Mouse (Mus musculus) liver, adult 2 months (tissue): ENCODE measurements around the gene Adgrf5. TPM values are rescaled to one million over a fixed set of nuclear protein-coding genes. Genes with fewer than 3 reads are reported as not detected.
A peak's percentile ranks its signal among the peaks of the same experiment; 100 is the strongest.

Source experiments
- DNase-seq: peaks from one replicate; pipeline ENCODE4 v3.0.0-alpha.2; 2011; ENCODE audit warnings: low read depth, low spot score; ENCODE audit errors: extremely low read depth
- H3K27ac ChIP-seq: fragments of 200-500 bp; replicated peaks from 2 replicates; pipeline ENCODE4 v1.5.1; 2012; ENCODE audit warnings: low read depth, mild to moderate bottlenecking, control low read depth, inconsistent platforms, low read length; ENCODE audit not compliant: insufficient read depth
- H3K27me3 ChIP-seq: fragments of 200-500 bp; 2 replicates; pipeline ENCODE4 v1.6.1; 2012; ENCODE audit warnings: mild to moderate bottlenecking, moderate library complexity, low read length, inconsistent platforms; ENCODE audit not compliant: control insufficient read depth, insufficient read depth
- H3K36me3 ChIP-seq: fragments of 200-500 bp; 2 replicates; pipeline ENCODE4 v1.6.1; 2012; ENCODE audit warnings: low read length, inconsistent platforms; ENCODE audit not compliant: control insufficient read depth, insufficient read depth
- H3K4me1 ChIP-seq: fragments of 200-500 bp; 2 replicates; pipeline ENCODE4 v1.6.1; 2011; ENCODE audit warnings: low read length; ENCODE audit not compliant: control insufficient read depth, insufficient read depth
- H3K4me3 ChIP-seq: fragments of 200-500 bp; 2 replicates; pipeline ENCODE4 v1.5.1; 2011; ENCODE audit warnings: low read depth, mild to moderate bottlenecking, control low read depth, low read length, moderate library complexity; ENCODE audit not compliant: insufficient read depth
- H3K79me2 ChIP-seq: fragments of 200-500 bp; 2 replicates; pipeline ENCODE4 v1.6.1; 2012; ENCODE audit warnings: inconsistent platforms, mild to moderate bottlenecking, low read length, moderate library complexity; ENCODE audit not compliant: control insufficient read depth, insufficient read depth
- H3K9ac ChIP-seq: fragments of 200-500 bp; 2 replicates; pipeline ENCODE4 v1.6.1; 2012; ENCODE audit warnings: low read depth, mild to moderate bottlenecking, control low read depth, inconsistent platforms, low read length
- CTCF ChIP-seq: fragments of 200-500 bp; IDR thresholded peaks from 2 replicates; pipeline ENCODE4 v1.5.1; 2011; ENCODE audit warnings: low read depth, low read length, control low read depth
- POLR2A ChIP-seq: fragments of 200-500 bp; IDR thresholded peaks from 2 replicates; pipeline ENCODE4 v1.6.1; 2011; ENCODE audit warnings: low read length, control low read depth; ENCODE audit not compliant: insufficient read depth; ENCODE audit errors: extremely low read depth
- WGBS: fragments of 180-500 bp; shearing (Covaris S2); methylation state at CpG from one replicate; pipeline ENCODE4 v1.1.7; 2018; 5-methylcytosine and 5-hydroxymethylcytosine counted together
- polyA plus RNA-seq: library from polyadenylated mRNA; depleted of rRNA; stranded (reverse); fragments of >200 nt; gene quantifications from 2 replicates; pipeline ENCODE4 v1.2.3, GENCODE M21; 2012
- total RNA-seq: library from RNA; depleted of rRNA; stranded (reverse); fragments of >200 nt; gene quantifications from 2 replicates; pipeline ENCODE4 v1.2.3, GENCODE M21; 2014

The Adgrf5 gene
- total and polyA plus RNA-seq, 2 experiments, result 6.0 to 25.8 TPM

GRCm38 (mm10) chr17:43386331-43386730 lies 26.1 kb downstream of the Adgrf5 start:
- H3K4me3 ChIP-seq, result no peak overlapping the region

GRCm38 (mm10) chr17:43387171-43387570 lies 26.9 kb downstream of the Adgrf5 start:
- no peak overlapping the region for H3K9ac ChIP-seq
- H3K27me3 ChIP-seq, result no peaks in the 10 kb centered on the region
- H3K79me2 ChIP-seq, result peaks cover 5% of the 10 kb centered on the region; the same call in 1 of the 2 replicates
- H3K4me1 ChIP-seq, result no peaks in the 10 kb centered on the region
- H3K4me3 ChIP-seq, result no peak overlapping the region
- no peaks in the 10 kb centered on the region for H3K36me3 ChIP-seq
- WGBS, result 26% methylated on average over 3 of the region's 3 CpGs
- DNase-seq, result no peak
- TF ChIP-seq CTCF (no peak), POLR2A (no peak)
- H3K27ac ChIP-seq, result no peak overlapping the region

More at GRCm38 (mm10) chr17:43386331-43386730, 26.1 kb downstream of the Adgrf5 start:
- H3K9ac ChIP-seq, result no peak overlapping the region
- TF ChIP-seq CTCF (no peak), POLR2A (no peak)
- no peaks in the 10 kb centered on the region for H3K36me3 ChIP-seq
- DNase-seq, result no peak
- 85% methylated on average over 5 of the region's 5 CpGs for WGBS
- no peaks in the 10 kb centered on the region for H3K4me1 ChIP-seq
- H3K79me2 ChIP-seq, result peaks cover 5% of the 10 kb centered on the region; the same call in 1 of the 2 replicates
- H3K27ac ChIP-seq, result no peak overlapping the region
- H3K27me3 ChIP-seq, result no peaks in the 10 kb centered on the region

- Histone ChIP-seq H3K4me3 (peak overlapping the region; percentile 72), H3K4me1 (no peaks in the 10 kb centered on the region), H3K36me3 (no peaks in the 10 kb centered on the region), H3K27me3 (no peaks in the 10 kb centered on the region), H3K27ac (peak overlapping the region; percentile 67), H3K79me2 (peaks cover 5% of the 10 kb centered on the region; the same call in 1 of the 2 replicates), H3K9ac (peak overlapping the region; percentile 71; the same call in 1 of the 2 replicates)
- no peak for DNase-seq
- TF ChIP-seq POLR2A (no peak), CTCF (no peak)
- 85% methylated on average over 11 of the region's 11 CpGs for WGBS
Observed at GRCm38 (mm10) chr17:43389256-43389655, 29.0 kb downstream of the Adgrf5 start.

- TF ChIP-seq CTCF, result no peak
- no peak for TF ChIP-seq POLR2A
- H3K4me3 ChIP-seq, result peak overlapping the region; percentile 42
- H3K27ac ChIP-seq, result peak overlapping the region; percentile 2
- H3K27me3 ChIP-seq, result no peaks in the 10 kb centered on the region
- WGBS, result 68% methylated on average over 9 of the region's 9 CpGs
- no peak overlapping the region for H3K9ac ChIP-seq
- no peak for DNase-seq
- H3K36me3 ChIP-seq, result no peaks in the 10 kb centered on the region
- no peaks in the 10 kb centered on the region; the same call in 1 of the 2 replicates for H3K4me1 ChIP-seq
- no peaks in the 10 kb centered on the region; the same call in 1 of the 2 replicates for H3K79me2 ChIP-seq
Observed at GRCm38 (mm10) chr17:43392191-43392590, 31.9 kb downstream of the Adgrf5 start.

GRCm38 (mm10) chr17:43393669-43394068 lies 33.4 kb downstream of the Adgrf5 start:
- no peaks in the 10 kb centered on the region for H3K27me3 ChIP-seq
- no peaks in the 10 kb centered on the region for H3K36me3 ChIP-seq
- WGBS, result 85% methylated on average over 8 of the region's 8 CpGs
- TF ChIP-seq CTCF, result no peak
- TF ChIP-seq POLR2A, result no peak
- no peak overlapping the region for H3K9ac ChIP-seq
- H3K79me2 ChIP-seq, result no peaks in the 10 kb centered on the region; the same call in 1 of the 2 replicates
- H3K4me1 ChIP-seq, result no peaks in the 10 kb centered on the region; the same call in 1 of the 2 replicates
- DNase-seq, result no peak
- H3K4me3 ChIP-seq, result no peak overlapping the region
- H3K27ac ChIP-seq, result no peak overlapping the region

GRCm38 (mm10) chr17:43395400-43396258 lies 35.4 kb downstream of the Adgrf5 start:
- no peaks in the 10 kb centered on the region for H3K36me3 ChIP-seq
- no peak overlapping the region for H3K27ac ChIP-seq
- H3K9ac ChIP-seq, result no peak overlapping the region
- no peaks in the 10 kb centered on the region for H3K27me3 ChIP-seq
- 48% methylated on average over 12 of the region's 12 CpGs for WGBS
- peaks cover 2% of the 10 kb centered on the region; the same call in 1 of the 2 replicates for H3K79me2 ChIP-seq
- no peak overlapping the region for H3K4me3 ChIP-seq
- TF ChIP-seq CTCF (no peak), POLR2A (no peak)
- H3K4me1 ChIP-seq, result no peaks in the 10 kb centered on the region; the same call in 1 of the 2 replicates
- peak; percentile 20 for DNase-seq
